Mouse (Mus musculus) embryo, embryonic 10 days (tissue): ENCODE data around the gene 4833439L19Rik.
A peak's percentile ranks its signal among the peaks of the same experiment; 100 is the strongest.
"Not testable (repeated sequence)": the region's sequence is repeated elsewhere in the genome, so short reads cannot be mapped to it uniquely, and the experiment has no call there.

Experiments
- DNase-seq: peaks from one replicate; pipeline ENCODE4 v3.0.0-alpha.2; 2015; ENCODE audit warnings: low spot score

Gene 4833439L19Rik

DNA sequence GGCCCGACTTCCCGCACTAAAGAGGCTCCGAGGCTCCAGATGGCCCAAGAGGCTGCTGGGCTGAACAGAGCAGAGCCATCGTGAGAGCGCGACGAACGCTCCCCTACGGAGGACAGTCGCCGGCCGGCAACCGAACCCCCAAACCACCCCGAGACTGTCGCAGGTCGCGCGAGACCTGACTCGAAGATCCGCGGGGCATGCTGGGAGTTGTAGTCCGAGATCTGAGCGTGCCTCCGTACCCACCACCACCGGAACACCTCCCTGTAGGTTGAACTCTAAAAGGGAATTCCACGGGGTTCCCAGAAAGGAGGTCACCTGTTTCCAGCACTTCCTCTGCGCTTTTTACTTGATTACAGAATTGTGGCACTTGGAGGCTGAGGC is at the start of gene 4833439L19Rik:
4833439L19Rik (minus strand) TSS at position 235 of the 381 bp plus-strand sequence.
- DNase-seq: peak; percentile 100

DNA sequence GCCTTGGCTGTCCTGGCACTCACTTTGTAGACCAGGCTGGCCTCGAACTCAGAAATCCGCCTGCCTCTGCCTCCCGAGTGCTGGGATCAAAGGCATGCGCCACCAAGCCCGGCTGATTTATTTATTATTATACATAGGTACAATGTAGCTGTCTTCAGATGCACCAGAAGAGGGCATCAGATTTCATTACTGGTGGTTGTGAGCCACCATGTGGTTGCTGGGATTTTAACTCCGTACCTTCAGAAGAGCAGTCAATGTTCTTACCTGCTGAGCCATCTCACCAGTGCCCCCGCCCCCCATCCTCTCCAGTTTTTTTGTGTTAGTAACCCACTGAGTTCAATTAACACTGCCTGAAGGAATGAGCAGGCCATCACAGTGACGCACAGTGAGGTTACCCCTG is 47.9 kb upstream of the 4833439L19Rik start:
- DNase-seq: not testable (repeated sequence)

DNA sequence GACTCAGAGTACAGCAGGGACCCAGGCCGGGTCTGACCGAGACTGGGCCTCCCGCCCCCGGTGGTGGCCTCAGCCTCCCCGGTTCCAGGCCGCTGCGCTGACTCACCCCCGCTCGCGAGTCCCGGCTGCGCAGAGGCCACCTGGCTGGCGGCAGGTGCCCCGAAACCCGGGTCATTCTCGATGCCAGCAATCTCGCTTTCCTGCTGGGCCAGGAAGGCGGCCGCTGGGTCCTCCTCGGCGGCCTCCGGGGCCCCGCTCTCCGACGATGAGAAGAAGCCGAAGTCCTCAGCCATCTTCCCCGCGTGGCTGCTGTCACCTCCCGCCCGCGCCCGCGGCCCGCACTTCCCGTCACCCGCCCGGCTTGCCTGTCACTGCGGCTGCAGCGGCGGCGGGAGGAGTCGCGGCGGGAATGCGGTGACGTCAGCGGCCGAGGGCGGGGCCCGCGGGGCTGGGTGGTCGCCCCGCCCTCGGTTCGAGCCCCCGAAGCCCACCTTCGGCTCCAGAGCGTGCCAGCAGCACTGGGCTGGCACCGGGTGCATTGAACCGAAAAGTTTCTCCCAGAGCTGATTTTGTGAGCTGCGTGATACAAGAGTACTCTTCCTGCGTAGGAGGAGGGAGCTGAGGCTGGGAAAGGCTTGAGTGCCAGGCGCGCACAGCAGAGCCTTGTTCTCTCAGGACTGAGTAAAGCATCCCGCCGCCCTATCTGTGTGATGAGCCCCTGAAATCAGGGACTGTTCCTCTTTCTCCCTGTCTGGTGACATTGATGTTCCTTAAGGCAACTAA is 45.9 kb upstream of the 4833439L19Rik start, which contains the start of gene Cltb:
Cltb (minus strand) TSS at position 373 of the 783 bp plus-strand sequence.
- peak; percentile 82 for DNase-seq

DNA sequence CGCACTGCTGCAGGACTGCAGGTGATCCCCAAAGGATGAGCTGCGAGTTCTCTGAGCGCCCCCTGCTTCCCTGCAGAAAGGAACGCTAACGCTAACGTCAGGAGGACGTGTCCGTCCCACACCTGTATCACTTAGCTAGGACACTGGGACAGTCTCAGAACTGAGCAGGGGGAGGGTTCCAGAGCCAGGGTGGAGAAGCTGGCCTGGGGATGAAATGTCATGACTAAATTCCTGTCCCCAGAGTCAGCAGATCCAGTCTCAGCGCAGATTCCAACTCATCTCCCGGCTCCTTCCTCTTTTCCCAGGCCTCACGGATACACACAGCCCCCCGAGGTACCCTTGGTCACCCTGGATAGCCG is 45.4 kb upstream of the 4833439L19Rik start:
- DNase-seq: no peak

DNA sequence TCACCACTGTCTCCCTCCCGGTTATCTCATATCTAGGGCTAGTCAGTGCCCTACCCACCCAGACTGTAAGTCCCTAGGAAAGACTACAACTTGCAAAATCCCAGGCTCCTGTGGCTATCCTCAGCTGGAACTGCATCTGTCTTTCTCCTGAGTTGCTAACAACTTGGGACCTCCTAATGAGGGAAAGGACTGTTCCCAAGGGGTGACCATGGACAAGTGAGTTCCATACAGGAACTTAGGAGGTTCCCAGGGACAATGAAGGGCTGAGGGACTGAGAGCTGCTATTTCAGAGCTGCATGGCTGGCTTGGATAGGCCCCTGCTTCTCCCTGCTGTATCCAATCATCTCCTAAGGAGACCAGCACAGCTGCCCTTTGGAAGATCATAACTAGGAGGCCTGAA is 44.1 kb upstream of the 4833439L19Rik start:
- DNase-seq: no peak

DNA sequence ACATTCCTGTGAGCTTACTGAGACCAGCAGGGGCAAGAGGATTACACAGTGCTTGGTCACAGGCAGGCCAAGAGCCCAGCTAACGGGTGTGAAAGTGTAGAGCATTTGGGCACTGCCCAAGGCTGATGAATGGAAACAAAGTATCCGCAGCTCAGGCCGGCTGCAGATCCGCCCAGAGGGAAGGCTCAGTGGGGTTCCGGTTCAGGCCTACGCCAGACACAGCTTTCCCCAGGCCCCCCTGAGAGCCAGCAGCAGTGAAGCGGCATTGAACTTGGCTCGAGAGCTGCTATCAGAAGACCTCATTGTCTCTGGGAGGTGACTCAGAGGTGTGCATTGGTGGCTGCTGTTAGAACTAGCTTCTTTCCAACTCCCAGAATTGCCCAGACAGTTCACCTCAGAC is 43.4 kb upstream of the 4833439L19Rik start:
- DNase-seq: no peak

DNA sequence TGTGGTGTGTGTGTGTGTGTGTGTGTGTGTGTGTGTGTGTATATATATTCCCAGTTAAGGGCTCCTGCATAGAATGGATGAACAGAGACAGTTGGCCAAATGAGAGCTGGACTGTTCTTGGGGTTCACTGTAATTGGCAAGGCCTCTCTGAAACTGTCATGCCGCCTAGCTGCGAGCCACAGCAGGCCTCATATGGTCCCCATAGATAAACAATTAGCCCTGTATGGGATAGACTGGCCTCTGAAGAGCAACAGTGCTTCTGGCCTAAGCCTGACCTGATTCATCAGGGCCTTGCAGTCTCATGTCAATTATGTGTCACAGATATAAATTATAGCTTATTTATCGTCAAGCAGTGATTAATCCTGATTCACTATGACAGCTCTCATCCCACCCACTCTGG is 42.8 kb upstream of the 4833439L19Rik start:
- DNase-seq: no peak

DNA sequence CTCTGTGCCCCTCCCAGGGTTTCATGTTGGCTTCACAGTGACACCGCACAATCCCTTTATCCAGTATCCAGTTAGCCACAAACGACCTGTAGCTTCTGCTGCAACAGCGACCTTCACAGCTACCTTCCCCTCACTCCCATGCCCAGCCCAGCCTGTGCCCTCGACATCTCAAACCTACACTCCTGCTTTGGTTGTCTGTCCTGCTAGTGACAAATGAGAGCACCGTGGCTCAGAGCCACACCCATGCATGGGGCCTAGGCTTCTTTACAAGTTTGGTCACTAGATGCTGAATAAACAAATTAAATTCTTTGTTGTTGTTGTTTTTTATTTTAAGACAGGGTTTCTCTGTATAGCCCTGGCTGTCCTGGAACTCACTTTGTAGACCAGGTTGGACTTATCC is 42.0 kb upstream of the 4833439L19Rik start:
- DNase-seq: no peak

DNA sequence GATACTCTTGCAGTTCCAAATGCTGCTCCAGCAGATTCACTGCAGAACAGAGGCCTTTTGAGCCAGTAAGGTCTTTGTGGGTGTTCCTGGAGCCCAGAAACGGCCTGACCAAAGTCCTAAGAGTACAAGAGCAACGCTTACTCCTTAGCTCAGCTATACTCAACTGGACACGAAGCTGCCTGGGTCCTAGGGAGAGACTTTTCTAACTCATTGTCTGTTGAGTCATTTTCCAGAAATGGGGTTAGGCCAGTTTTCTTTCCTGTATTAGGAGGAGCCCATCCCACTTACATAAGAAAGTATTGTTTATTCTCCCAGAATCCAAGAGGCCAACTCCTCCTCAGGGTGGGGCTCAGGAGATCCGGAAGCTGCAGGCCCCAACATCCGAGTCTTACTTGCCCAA is 40.2 kb upstream of the 4833439L19Rik start:
- DNase-seq: no peak

DNA sequence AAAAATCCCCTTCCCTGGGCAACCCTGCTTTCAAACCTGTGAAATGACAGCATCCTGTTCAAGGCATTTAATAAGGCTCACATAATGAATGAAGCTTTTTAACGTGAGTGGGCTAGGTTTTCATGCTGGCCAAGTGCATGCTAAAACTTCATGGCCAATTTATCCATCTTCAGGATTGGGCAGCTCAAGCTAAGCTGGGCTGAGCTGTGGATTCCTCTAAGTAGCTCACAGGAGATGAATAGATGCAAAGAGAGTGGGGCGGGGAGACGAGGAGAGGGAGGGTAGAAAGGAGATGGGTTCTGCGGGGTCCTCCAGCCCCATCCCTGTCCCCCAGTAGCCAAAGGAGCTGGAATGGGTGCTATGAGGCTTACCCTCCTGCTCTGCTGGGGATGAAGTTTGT is 39.0 kb upstream of the 4833439L19Rik start:
- no peak for DNase-seq

DNA sequence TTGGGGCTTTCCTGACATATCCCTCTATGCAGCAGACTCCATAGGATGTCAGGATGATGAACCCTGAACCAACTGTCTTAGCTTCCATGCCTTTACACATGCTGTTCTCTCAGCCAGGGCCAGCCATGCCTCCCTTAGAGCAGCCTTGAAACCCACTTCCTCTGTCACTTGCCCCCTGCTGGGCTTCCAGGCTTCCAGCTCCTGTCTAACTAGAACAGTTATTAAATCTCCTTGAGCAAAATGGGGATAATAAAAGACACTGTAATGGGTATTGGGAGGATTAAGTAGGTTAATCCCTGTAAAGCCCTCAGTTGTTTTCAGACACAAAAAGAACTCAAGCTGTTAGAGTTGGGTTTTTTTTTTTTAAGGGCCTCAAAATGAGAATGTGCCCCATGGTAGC is 38.3 kb upstream of the 4833439L19Rik start:
- DNase-seq: no peak

DNA sequence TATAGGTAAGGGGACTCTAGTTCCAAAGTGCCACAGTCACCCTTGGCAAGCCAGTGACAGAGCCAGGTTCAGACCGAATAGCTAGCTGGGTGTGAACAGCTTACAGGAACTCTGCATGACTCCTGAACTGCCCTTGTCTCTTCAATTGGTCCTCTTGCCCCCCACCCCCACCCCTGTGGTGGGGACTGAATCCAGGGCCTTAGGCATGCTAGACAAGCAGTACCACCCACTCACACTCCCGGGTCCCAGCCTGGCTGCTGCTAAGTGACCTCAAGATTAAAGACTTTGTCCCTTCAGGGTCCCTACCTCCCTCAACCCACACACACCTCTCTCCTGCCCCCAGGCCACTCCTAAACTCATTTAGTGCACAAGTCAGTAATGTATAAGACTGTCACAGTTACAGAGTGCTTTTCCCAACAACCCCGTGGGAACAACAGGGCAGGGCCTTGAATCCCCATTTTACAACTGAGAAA is 37.4 kb upstream of the 4833439L19Rik start:
- no peak for DNase-seq

DNA sequence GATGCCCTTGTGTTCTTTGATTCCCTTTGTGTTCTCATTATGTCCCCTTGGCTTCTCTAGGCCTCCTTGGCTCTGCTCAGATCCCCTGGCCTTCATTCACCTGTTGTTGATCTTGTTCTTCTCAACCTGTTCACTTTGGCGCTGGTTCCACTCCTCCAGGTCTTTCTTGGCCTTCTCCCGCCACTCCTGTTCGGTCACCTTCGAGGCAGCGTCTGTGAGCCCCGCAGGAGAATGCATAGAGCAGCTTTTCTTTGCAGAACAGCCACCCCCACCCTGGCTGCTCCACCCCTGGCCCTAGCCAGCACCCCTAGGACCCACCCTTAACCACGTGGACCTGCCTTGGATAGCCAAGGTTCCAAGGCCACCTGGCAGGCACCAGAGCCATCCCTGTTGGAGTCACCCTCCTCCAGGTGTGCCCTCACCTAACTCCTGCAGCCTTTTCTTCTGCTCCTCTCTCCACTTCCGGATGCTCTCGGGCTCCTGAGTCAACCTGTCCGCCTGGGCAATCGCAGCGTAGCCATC is 33.4 kb upstream of the 4833439L19Rik start:
- no peak for DNase-seq

DNA sequence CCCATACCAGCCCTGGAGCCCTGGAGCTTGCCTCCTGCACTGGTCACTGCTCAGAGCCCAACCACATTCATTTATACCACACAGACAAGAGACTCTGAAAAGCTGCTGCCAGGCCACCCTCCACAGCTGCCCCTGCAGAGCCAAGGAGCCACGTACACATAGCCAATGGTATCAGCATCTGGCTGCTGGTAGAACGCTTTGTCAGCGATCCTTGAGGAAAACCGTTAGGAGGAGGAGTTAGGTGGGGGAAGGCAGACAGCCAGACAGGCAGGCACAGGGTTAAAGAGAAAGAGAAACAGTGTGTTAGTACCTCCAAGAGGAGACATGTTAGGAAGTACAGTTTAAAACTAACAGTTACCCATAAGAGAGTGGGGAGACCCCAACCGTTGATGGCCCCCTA is 31.6 kb upstream of the 4833439L19Rik start:
- DNase-seq: no peak

DNA sequence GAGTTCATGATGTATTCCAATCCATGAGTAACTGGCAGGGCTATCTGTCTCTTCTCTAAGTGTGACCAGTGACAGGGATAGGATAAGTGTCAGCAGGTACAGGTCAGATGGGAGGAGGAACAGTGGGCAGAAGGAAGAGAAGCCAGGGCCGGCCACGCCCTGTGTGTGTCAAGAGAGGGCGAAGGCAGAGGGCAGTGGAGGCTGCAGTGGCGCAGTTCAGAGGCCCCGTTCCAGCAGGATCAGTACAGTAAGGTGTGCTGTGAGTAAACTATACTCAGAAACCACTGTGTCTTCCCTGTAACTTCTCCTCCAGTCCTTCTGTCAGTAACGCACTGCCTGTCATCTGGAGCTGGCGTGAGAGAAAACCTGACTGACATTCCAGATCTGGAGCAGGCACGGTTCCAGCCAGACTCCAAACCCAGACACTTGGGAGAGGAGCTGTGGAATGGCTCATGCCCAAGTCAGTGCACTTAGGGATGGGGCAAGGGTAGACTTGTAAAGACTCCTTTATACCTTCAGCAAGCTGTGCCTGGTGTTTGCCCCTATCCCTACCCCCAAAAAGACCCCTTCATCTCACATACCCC is 31.0 kb upstream of the 4833439L19Rik start:
- no peak for DNase-seq

DNA sequence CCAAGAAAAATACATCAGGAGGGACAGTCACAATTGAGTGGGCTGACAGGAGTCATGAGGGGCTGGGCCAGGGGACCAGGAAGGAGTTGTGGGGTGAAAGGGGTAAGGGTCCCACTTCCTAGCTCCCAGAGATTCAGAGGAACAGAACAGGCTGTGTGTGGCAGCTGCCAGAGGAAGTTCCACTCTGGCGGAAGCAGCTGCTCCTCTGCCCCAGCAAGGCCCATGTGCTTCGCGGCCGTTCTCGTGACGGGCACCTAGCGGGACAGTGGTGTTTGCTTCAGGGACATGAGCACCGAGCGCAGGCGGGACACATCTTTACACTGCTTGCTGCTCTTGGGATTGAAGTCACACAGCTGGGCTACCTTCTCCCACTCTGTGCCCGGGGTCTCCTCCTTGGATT is 28.4 kb upstream of the 4833439L19Rik start:
- no peak for DNase-seq

DNA sequence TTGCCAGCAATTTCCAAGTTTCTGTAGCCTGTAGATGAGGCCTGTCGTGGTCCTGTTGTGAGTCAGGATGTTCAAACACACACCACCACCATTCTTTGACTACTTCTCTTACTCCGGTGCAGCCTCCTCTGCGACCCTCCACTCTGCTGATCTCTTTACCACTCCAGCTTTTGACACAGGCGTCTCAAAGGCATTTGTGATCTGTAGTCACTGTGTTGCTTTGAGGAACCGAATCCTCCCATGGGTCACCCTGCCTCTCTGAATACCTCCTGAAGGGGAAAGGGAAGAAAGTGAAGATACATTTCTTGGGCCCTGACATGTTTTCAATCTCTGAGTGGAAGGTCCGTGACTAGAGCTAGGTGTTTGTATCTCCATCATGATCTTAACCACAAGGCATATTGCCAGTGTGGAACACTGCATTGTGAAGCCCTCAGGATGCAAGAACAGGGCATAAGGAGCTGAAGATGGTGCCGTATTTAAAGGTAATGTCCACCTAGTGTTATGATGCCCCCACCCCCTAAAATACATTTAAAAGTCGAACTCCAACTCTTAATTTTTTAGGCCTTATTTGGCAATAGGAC is 26.6 kb upstream of the 4833439L19Rik start:
- DNase-seq: no peak

DNA sequence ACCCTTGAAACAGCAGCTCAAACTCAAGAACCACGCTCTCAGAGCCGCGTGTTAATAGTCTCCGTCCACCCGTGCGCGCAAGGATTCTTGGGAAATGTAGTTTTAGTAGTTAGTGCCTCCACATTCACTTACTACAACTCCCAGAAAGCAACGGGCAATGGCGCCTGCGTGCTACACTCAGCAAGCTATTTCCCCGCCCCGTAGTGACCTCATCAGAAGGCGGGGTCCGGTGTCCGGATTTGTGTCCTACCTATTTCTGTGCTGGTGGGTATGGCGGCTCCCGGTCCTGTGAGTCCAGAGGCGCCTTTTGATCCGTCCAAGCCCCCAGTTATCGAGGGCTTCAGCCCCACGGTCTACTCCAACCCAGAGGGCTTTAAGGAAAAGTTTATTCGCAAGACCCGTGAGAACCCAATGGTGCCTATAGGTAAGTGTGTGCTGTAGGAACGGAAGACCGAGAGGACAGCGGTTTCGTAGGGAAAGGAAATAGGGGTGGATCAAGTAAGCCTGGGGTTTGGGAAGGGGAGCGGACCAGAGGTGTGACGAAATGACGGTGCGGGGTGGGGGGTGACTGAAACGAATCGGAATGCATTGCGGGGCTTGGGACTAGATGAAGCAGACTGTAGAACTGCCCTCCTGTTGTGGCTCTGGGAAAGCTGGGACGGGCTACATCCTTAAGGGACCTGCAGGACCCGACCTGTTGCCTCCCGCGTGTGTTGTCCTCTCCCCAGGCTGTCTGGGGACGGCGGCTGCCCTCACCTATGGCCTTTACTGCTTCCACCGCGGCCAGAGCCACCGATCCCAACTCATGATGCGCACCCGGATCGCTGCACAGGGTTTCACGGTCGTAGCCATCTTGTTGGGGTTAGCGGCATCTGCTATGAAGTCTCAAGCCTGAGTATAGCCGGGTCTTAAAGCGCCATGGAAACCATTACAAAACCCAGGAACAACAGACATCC is 25.0 kb upstream of the 4833439L19Rik start, which contains the start of the genes Nop16 and Higd2a:
Nop16 (minus strand) TSS at position 95 of the 956 bp plus-strand sequence.
Higd2a (plus strand) TSS at position 212 of the 956 bp plus-strand sequence.
- peak; percentile 100 for DNase-seq

DNA sequence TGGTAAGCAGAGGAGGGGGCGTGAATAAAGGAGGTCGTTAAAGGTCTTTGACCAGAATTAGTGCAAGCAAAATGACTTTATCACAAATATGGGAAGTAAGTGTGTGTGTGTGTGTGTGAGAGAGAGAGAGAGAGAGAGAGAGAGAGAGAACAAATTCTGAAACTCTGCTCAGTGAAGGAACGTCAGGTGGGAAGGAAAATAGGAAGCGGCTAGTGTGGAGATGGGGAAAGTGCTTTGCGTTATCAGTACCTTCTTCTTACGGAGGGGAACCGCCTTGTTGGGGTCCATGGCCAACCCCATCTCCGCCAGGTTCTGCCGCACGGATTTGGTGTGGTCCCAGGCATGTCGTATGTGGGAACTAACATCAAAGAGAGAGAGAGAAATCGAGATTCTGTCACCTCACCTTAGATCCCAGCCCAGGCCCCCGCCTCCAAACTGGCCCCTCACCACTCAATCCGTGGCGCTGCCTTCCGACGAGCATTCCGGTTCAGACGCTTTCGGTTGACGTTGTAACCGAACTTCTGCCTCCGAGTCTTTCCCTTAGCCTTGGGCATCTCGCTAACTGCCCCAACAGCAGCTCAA is 24.3 kb upstream of the 4833439L19Rik start:
- no peak for DNase-seq

DNA sequence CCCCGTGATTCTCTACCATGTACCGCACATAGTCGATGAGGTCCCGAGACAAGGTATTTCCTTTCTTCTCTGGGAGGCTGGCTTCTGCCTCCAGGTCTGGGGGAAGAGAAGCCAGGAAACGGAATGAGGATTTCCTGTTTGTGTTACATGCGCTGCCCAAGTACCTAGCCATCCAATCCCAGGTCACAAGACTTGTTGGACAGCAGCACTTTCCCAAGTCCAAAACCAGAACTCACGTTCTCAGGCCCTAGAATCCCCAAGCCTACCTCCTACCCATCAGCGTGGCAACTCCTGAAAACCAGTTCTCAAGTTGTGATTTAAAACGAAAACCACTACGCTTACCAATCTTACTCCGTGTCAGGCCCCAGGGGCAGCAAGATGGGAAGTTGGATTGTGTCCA is 20.6 kb upstream of the 4833439L19Rik start:
- DNase-seq: no peak

DNA sequence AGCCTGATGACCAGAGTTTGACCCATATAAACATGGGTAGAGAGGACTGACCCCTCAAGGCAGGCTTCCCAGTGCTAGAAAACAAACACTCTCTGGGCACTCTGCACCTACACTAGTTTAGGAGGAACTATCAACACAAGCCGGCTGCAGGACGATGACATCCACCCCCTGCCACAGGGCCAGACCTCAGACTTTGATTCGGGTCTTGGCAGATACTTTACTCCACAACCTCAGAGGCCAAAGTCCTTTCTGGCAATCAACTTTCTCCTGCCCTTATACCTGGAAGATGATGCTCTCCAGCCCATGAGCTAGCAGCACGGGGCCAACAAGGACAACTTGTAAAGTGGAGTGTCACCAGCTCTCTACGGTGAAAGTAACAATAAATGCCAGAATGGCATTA is 17.6 kb upstream of the 4833439L19Rik start:
- no peak for DNase-seq
